Mouse (Mus musculus) testis, adult 2 months (tissue): Measurements from ENCODE around the gene Ptprd.

Source experiments
- CTCF ChIP-seq: fragments of 200-500 bp; IDR thresholded peaks from 2 replicates; pipeline ENCODE4 v1.5.1; 2012; ENCODE audit warnings: low read depth, mild to moderate bottlenecking, inconsistent platforms, low read length, moderate library complexity; ENCODE audit not compliant: control insufficient read depth, insufficient read depth, insufficient replicate concordance
- POLR2A ChIP-seq: fragments of 200-500 bp; IDR thresholded peaks from 2 replicates; pipeline ENCODE4 v1.6.1; 2012; ENCODE audit warnings: low read depth, mild to moderate bottlenecking, inconsistent platforms, low read length, moderate library complexity; ENCODE audit not compliant: control insufficient read depth

DNA sequence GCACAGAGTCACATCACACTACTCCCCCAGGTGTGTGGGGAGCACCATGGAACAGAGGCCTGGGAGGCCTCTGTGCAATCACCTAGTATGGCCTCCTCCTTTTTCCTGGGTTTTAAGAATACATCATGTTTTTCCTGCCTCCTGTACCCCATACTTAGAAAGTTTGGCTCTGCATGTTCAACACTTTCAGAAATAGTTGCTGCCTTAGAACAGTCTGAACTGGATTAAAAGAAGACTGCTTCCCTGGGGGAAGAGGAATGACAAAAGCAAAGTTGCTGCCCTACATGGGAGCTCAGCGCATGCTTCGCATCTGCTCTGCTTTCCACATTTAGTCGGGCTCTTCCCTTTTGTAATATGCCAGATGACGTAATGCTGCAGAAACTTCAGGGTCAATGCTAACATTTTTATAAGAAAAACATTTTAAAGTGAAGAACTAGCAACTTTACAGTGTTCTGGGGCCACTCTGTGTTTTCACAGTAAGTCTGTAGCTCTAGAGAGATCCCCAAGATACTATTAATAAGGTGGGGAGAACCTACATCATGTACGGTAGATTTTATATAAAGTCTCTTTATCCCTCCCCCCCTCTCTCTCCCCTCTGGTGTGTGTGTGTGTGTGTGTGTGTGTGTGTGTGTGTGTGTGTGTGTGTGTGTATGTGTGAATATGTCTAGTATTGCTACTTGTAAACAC, 564.2 kb downstream of the Ptprd start:
- no peak for TF ChIP-seq CTCF
- no peak for TF ChIP-seq POLR2A
